Mouse (Mus musculus) myocyte (in vitro differentiated cells): Measurements from ENCODE around the gene Steap3.

ENCODE experiments used
- CEBPB ChIP-seq: IDR thresholded peaks from 2 replicates; pipeline ENCODE4 v1.6.1; 2011; ENCODE audit warnings: mild to moderate bottlenecking, moderate library complexity; ENCODE audit not compliant: poor library complexity, insufficient read depth, severe bottlenecking
- E2F4 ChIP-seq: IDR thresholded peaks from one replicate; pipeline ENCODE4 v1.6.1; 2011; ENCODE audit warnings: mild to moderate bottlenecking, control low read depth, moderate library complexity; ENCODE audit not compliant: insufficient read depth
- MAX ChIP-seq: IDR thresholded peaks from one replicate; pipeline ENCODE4 v1.6.1; 2011; ENCODE audit warnings: low read depth, mild to moderate bottlenecking, control low read depth
- MYOD1 ChIP-seq, 3 experiments: IDR thresholded peaks; one replicate each; pipeline ENCODE4 v1.6.1; 2011; ENCODE audit warnings: control low read depth in 2 of 3, low read depth in 2 of 3, mild to moderate bottlenecking in 2 of 3, moderate library complexity in 1 of 3; ENCODE audit not compliant: insufficient read length in 2 of 3, control insufficient read depth in 1 of 3
- MYOG ChIP-seq, 3 experiments: IDR thresholded peaks; one replicate each; pipeline ENCODE4 v1.6.1; 2011; ENCODE audit warnings: control low read depth in 2 of 3, low read depth in 2 of 3, mild to moderate bottlenecking in 2 of 3; ENCODE audit not compliant: insufficient read length in 2 of 3, control insufficient read depth in 1 of 3, insufficient read depth in 1 of 3
- POLR2A ChIP-seq: IDR thresholded peaks from one replicate; pipeline ENCODE4 v1.6.1; 2011; ENCODE audit warnings: low read depth, mild to moderate bottlenecking, control low read depth, moderate library complexity; ENCODE audit not compliant: insufficient read length
- POLR2AphosphoS2 ChIP-seq: IDR thresholded peaks from one replicate; pipeline ENCODE4 v1.6.1; 2011; ENCODE audit warnings: low read depth, control low read depth; ENCODE audit not compliant: insufficient read length
- REST ChIP-seq: IDR thresholded peaks from one replicate; pipeline ENCODE4 v1.6.1; 2011; ENCODE audit warnings: mild to moderate bottlenecking, control low read depth, moderate library complexity; ENCODE audit not compliant: insufficient read depth, insufficient read length
- SRF ChIP-seq: IDR thresholded peaks from one replicate; pipeline ENCODE4 v1.6.1; 2011; ENCODE audit warnings: low read depth; ENCODE audit not compliant: control insufficient read depth, insufficient read length
- TCF12 ChIP-seq: IDR thresholded peaks from one replicate; pipeline ENCODE4 v1.6.1; 2011; ENCODE audit warnings: mild to moderate bottlenecking, control low read depth; ENCODE audit not compliant: poor library complexity, insufficient read depth, severe bottlenecking
- TCF3 ChIP-seq: IDR thresholded peaks from one replicate; pipeline ENCODE4 v1.6.1; 2011; ENCODE audit warnings: low read depth, control low read depth; ENCODE audit not compliant: insufficient read length
- USF1 ChIP-seq: IDR thresholded peaks from one replicate; pipeline ENCODE4 v1.6.1; 2011; ENCODE audit warnings: low read depth, mild to moderate bottlenecking, control low read depth, moderate library complexity

DNA sequence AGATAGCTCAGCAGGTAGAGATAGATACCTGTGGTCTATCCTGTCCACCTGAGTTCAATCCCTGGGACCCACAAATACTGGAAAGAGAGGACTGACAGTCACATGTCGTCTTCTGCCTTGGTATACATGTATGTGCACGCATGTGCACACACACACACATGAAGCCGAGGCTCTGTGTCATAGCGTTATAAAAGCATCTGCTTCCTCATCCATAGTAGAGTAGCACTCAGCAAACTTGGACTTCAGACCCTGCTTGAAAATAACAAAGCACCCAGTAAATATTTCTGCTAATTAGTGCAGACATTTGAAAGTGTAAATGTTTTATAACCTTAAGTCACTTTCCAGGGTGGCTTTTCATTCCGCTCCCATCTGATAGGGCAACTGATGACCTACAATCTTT, 111.0 kb downstream of the Steap3 start:
- TF ChIP-seq POLR2A, result no peak
- TF ChIP-seq MYOD1 (IDR thresholded peaks at IDR 0.05; ENCODE audit: control insufficient read depth in 1 of 3, insufficient read length in 2 of 3, low read depth in 2 of 3), result no peak
- TF ChIP-seq USF1, result no peak
- TF ChIP-seq MYOG (IDR thresholded peaks at IDR 0.05; ENCODE audit: control insufficient read depth in 1 of 3, insufficient read depth in 1 of 3, insufficient read length in 2 of 3, low read depth in 2 of 3), result no peak
- no peak for TF ChIP-seq MAX
- TF ChIP-seq TCF12, result no peak
- TF ChIP-seq CEBPB, result no peak
- no peak for TF ChIP-seq POLR2AphosphoS2
- no peak for TF ChIP-seq SRF
- TF ChIP-seq REST, result no peak
- TF ChIP-seq E2F4, result no peak
- no peak for TF ChIP-seq TCF3
